Mouse (Mus musculus): Measurements from ENCODE around the gene Srp68.

DNA sequence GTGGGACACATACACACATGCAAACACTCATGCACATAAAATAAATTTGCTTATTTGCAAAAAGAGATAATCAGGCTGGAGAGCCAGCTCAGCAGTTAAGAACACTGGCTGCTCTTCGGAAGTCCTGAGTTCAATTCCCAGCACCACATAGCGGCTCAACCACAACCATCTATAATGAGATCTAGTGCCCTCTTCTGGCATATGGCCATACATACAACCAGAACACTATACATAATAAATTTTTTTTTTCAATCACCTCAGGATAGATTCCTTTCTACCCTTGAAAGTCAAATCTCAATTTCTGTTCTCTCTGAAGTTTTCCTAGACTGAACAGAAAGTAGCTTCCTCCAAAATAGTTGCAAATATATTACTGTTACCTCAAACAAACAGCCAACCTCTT is 31.4 kb upstream of the Srp68 start:
- TF ChIP-seq POLR2A (IDR thresholded peaks at IDR 0.05; ENCODE audit: low read depth, low read length) (no peak), CTCF (conservative IDR thresholded peaks at IDR 0.05; ENCODE audit: insufficient read depth, insufficient read length, low read depth, low read length) (no peak)
